ENCODE assay signal across 26 mouse cellular contexts in genomic region chr14:60189771-60190170, GRCm38 (mm10). TPM values are rescaled to one million over a fixed set of nuclear protein-coding genes. Genes with fewer than 3 reads are reported as not detected.
DNase-seq lines count a peak whose midpoint lies in the region; ATAC-seq lines count a peak whose summit lies in the region.
"Had no signal": no experiment of that assay in that cellular context is flagged by ENCODE, and none has a peak within 500 bp of the region (broad histone marks: within the 10 kb centered on the region; RNA-seq: fewer than 3 reads in every experiment).

No protein-coding gene starts in this region.

- H3K27ac ChIP-seq in heart, embryonic 10.5 days, result peak overlapping the region; percentile 64
- peak overlapping the region; percentile 61 for H3K27ac ChIP-seq in heart, embryonic 12.5 days (ENCODE audit: poor library complexity, severe bottlenecking)
- H3K27ac ChIP-seq: forebrain, embryonic 10.5 days; hindbrain, postnatal 0 days; macrophage; midbrain, embryonic 10.5 days; neural tube, embryonic 13.5 days had no signal

- ATAC-seq in heart, embryonic 12.5 days (ENCODE audit: insufficient number of reproducible peaks, low FRiP score), result no peak
- ATAC-seq: hindbrain, postnatal 0 days; intestine, embryonic 16.5 days; liver, postnatal 0 days; lung, postnatal 0 days; midbrain, embryonic 16.5 days; Patski had no signal

- WGBS in heart, embryonic 10.5 days, result 43% methylated on average over 5 of the region's 5 CpGs
- WGBS in heart, embryonic 12.5 days, result 32% methylated on average over 5 of the region's 5 CpGs

- no peaks in the 10 kb centered on the region for H3K9me3 ChIP-seq in heart, embryonic 10.5 days
- H3K9me3 ChIP-seq in heart, embryonic 12.5 days (replicated peaks), result peaks cover 3% of the 10 kb centered on the region
- H3K9me3 ChIP-seq: midbrain, embryonic 10.5 days; neural tube, embryonic 13.5 days had no signal

- peaks cover 13% of the 10 kb centered on the region; the same call in 1 of the 2 replicates for H3K4me1 ChIP-seq in heart, embryonic 10.5 days
- peaks cover 29% of the 10 kb centered on the region for H3K4me1 ChIP-seq in heart, embryonic 12.5 days (replicated peaks)
- H3K4me1 ChIP-seq: forebrain, embryonic 10.5 days; midbrain, embryonic 10.5 days; neural tube, embryonic 13.5 days had no signal

- H3K36me3 ChIP-seq in heart, embryonic 10.5 days, result no peaks in the 10 kb centered on the region
- no peaks in the 10 kb centered on the region for H3K36me3 ChIP-seq in heart, embryonic 12.5 days
- H3K36me3 ChIP-seq: forebrain, embryonic 10.5 days; midbrain, embryonic 10.5 days; neural tube, embryonic 13.5 days had no signal

- no peak overlapping the region for H3K9ac ChIP-seq in heart, embryonic 12.5 days
- H3K9ac ChIP-seq: liver, postnatal 0 days; neural tube, embryonic 13.5 days had no signal

- intact Hi-C loops in heart, postnatal 10 days (cut with DNase I), result no loop called here

- H3K4me3 ChIP-seq in heart, embryonic 10.5 days, result no peak overlapping the region
- no peak overlapping the region for H3K4me3 ChIP-seq in heart, embryonic 12.5 days
- H3K4me3 ChIP-seq: forebrain, embryonic 10.5 days; midbrain, embryonic 10.5 days; myocyte; neural tube, embryonic 13.5 days had no signal

- peak overlapping the region; percentile 13; the same call in 1 of the 2 replicates for H3K4me2 ChIP-seq in heart, embryonic 12.5 days
- H3K4me2 ChIP-seq: neural tube, embryonic 13.5 days had no signal

- DNase-seq in adrenal gland, adult 2 months, result peak; percentile 2
- no peak for DNase-seq in adrenal gland, postnatal 4 days (ENCODE audit: low spot score in 2 of 2)
- DNase-seq in heart, embryonic 10.5 days (ENCODE audit: low spot score), result no peak
- no peak for DNase-seq in heart, adult 8-10 months (ENCODE audit: low spot score)
- DNase-seq in heart, postnatal 10 days, result peak; percentile 22 to 32
- no peak for DNase-seq in cerebellum, postnatal 14 days
- DNase-seq in spleen, postnatal 4 days (ENCODE audit: low spot score in 2 of 2), result no peak
- DNase-seq: adrenal gland, adult 8-10 months; cerebellum, adult 2 months; cerebellum, postnatal 36 days; kidney, adult 9 months; kidney, postnatal 14 days; layer of hippocampus, postnatal 36 days; liver, postnatal 0 days; thymus, postnatal 14 days had no signal

- H3K27me3 ChIP-seq in heart, embryonic 10.5 days (ENCODE audit: insufficient read depth, poor library complexity, severe bottlenecking), result no peaks in the 10 kb centered on the region
- no peaks in the 10 kb centered on the region for H3K27me3 ChIP-seq in heart, embryonic 12.5 days (replicated peaks)
- H3K27me3 ChIP-seq: neural tube, embryonic 13.5 days had no signal

RNA-seq across cellular contexts. Expression of gene Atp8a2, which starts 7.2 kb away (rescaled TPM):
- 1 to 10 TPM in 1 of 2 experiments, under 1 TPM in 1; 0.76 to 1.2 TPM for total RNA-seq in adrenal gland, adult 2 months (2021)
- polyA plus RNA-seq in adrenal gland, adult 2 months (2012; rRNA removed), result 0.15 and 0.17 TPM in 2 replicates
- total RNA-seq in adrenal gland, postnatal 4 days (2021), result 1 to 10 TPM; 3.4 to 5.6 TPM
- 6.9 and 8.0 TPM in 2 replicates for polyA plus RNA-seq in heart, embryonic 10.5 days (2016; fragmentation: Nextera tagmentation; extraction: Ambion mirVana)
- 10 to 100 TPM in 1 of 4 experiments, 1 to 10 TPM in 3; 4.8 to 11.0 (median 9.3) TPM for total RNA-seq in heart, adult 8-10 months (2022)
- polyA plus RNA-seq in heart, embryonic 12.5 days (2016; fragmentation: Nextera tagmentation; extraction: Ambion mirVana), result 10.8 and 13.0 TPM in 2 replicates
- total RNA-seq in heart, postnatal 10 days (2021), result 1 to 10 TPM; 4.0 to 5.8 TPM
- polyA plus RNA-seq: Patski had no signal

Comparison
In these comparisons a context has a peak if more than half of its experiments do, and no peak if none do; other contexts are left out.
1. DNase-seq: peak in adrenal gland, adult 2 months (single experiment) and heart, postnatal 10 days (2 of 2); none in adrenal gland, postnatal 4 days (0 of 2), heart, embryonic 10.5 days (single experiment), heart, adult 8-10 months (single experiment), cerebellum, postnatal 14 days (0 of 2) and spleen, postnatal 4 days (0 of 2).